Mouse (Mus musculus) urinary bladder, postnatal 14 days (tissue): Measurements from ENCODE around the gene Myo16.

Experiments used
- DNase-seq: peaks from one replicate; pipeline ENCODE4 v3.0.0; 2021; ENCODE audit warnings: low spot score

Gene Myo16

DNA sequence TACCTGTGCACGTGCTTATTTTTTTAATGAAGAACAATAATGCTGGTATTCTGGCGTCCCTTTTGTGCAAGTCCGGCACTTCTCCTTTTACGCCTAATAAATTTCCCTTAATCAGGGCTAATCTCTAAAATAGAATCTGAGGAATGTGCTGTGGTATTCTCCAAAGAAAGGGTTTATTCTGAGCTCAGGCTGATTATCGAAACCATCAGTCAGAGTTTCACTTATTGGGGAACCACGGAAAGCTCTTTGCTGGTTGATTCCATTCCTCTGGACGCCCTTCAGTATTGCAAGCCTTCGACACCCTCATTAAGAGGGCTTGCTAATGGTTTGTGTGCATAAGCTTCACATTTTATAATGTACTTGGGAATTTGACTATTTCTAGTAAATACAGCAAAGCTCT is 475.0 kb downstream of the Myo16 start:
- DNase-seq, result no peak

GRCm38 (mm10) chr8:10629862-10630261 is 476.2 kb downstream of the Myo16 start:
- no peak for DNase-seq

DNA sequence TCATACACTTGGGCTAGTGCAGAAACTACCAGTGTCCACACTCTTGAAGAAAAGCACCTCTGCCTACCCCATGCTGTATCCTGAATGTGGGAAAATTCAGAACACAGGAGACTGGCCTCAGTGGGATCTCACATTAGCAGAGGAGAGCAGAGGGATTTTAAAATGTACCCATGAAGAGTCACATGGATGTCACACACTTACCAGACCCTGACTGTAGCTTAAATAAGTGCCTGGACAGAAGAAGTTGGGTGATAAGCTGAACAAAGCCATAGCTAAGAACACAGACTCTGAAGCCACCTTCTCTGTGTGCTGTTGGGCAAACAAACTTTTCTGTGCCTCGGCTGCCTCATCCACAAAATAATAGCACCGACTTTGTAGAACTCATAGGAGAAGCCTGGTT is 477.3 kb downstream of the Myo16 start:
- DNase-seq, result no peak

DNA sequence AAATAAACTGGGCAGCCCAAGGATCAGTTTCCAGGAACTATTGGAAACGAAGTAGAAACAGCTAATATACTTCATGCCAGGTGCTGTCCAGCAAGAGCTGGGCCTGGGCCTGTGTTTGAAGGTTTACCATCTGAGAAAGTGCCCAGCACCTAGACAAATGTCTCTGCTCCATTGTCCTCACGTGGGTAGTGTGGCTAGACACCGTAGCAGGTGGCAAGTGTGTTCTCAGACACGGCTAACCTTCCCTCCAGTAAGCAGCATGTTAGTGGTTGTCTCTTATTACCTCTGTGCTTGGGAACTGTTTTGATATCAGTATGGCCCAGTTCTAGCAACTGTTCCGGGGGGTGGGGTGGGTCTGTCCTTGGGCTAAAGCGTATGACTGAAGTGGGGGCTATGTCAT is 478.9 kb downstream of the Myo16 start:
- no peak for DNase-seq

DNA sequence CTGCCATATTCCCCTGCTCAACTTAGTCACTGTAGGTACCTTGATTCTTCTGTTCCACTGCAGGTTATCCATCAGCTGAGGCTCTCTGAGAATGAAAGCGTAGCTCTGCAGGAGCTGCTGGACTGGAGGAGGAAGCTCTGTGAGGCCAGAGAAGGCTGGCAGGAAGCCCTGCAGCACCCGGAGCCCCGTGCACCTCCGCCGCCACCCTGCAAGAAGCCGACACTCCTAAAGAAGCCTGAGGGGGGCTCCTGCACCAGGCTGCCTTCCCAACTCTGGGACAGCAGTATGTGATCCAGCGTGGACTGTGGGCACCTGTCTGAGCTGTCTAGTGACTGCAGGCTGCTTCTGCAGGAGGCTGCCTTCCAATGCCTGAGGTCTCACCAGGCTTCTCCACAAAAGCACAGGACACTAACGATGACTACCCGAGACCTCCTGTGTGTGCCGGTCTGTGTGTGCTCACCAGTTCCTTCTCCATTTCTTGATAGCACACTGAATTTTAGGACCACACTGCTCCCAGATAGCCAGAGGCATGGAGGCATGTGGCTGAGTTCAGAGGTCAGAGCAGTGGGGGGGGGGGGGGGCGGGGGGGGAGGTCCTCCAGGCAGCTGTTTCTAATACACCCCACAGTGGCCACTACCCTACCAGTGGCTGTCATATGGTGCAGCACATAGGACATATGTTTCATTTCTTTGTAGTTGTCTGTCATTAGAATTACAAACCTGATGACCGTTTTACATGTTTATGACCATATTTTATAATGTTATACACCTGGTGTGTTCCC is 479.8 kb downstream of the Myo16 start:
- no peak for DNase-seq

DNA sequence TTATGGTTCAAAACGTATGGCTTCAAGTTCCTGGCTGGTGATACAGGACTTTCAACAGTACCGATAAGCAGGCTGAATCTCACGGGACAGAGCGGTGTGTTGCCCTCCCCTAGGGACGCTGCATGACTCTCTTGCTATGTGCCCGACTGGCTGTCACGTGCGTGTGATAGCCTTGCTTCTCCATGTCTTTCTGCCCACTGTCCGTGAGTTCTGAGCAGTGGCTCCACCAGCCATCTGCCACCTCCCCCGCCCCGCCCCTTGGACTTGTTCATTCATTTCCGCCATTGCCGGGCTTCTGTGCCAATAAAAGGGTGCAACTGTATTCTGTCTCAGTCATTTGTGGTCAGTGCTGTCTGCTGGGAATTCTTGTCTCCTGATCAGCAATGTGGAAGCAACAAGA is 480.7 kb downstream of the Myo16 start:
- DNase-seq, result no peak

GRCm38 (mm10) chr8:10638871-10639270 is 485.2 kb downstream of the Myo16 start:
- no peak for DNase-seq

GRCm38 (mm10) chr8:10640176-10640810 is 486.6 kb downstream of the Myo16 start:
- no peak for DNase-seq

- DNase-seq, result no peak
Measured at GRCm38 (mm10) chr8:10640859-10641258, 487.1 kb downstream of the Myo16 start.

- no peak for DNase-seq
Measured at GRCm38 (mm10) chr8:10641343-10641742, 487.6 kb downstream of the Myo16 start.

DNA sequence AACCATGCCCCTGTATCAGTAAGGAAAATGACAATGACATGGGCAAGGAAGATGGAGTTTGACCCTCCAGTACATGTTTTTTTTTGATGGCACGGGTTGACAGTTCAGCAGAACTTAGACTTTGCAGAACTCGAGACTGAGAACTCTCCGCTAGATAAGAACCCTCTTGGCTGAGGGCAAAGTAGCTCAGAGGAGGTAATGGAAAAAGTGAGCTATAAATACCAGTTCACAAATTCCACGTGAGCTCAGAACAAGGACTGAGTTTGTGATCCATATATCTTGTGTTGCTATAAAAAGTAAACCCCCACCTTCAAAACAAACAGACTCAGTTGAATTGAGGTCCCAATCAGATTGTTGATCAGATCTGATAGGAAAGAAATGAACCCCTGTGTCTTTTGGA is 489.5 kb downstream of the Myo16 start:
- no peak for DNase-seq

- no peak for DNase-seq
Measured at GRCm38 (mm10) chr8:10644481-10644880, 490.8 kb downstream of the Myo16 start.

DNA sequence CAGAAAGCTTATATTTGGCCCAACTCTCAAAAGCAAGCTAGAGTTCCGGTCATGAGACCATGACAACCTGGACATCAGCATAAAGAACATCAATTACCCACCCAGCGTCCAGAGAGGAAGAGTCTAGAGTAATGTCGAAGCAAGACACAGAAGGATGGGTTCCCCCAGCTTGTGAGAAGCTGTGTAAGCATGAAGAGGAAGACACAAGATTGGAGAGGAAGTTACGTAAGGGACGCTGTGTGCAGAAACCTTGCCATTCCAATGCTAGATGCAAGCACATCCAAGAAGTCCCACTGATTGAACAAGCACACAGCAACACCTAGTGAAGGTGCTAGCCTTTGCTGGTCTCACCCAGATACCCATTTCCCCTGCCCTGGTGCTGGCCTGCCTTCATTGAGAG is 492.0 kb downstream of the Myo16 start:
- DNase-seq, result no peak

DNA sequence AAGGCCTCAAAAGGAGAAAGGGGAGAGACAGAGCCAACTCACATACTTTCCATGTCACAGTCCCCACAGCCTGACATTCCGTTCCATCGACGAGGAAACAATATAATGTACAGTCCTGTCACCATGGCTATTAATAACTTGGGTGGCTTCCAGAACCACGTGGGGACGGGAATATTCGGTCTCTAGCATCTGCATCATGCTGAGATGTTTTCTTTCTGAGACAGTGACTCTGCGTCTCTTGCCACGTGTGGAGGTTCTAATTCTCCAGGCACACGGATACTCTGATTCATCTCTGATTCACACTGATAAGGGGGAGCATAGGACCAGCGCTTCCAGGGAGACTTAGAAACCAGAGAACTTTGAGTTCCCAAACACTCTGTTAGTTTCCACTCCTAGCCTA is 492.8 kb downstream of the Myo16 start:
- DNase-seq, result no peak

- no peak for DNase-seq
Measured at GRCm38 (mm10) chr8:10651546-10652315, 498.0 kb downstream of the Myo16 start.

DNA sequence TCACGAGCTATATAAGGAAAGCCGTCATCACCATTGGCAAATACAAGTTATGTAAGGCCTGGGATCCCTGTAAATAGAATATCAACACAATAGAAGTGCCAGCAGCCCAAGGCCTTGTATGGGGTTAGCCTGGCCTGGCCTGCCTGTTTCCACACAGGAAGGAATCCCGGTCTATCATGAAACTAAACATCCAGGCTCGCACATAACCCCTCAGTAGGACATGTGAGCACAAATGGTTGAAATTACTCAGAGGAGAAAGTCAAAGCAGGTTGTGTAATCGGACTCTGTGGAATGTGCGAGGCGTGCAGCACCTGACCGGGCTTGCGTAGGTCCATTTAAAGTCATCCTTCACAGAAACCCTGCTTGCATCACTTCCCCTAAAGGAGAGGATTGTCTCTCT is 499.6 kb downstream of the Myo16 start:
- peak; percentile 46 for DNase-seq

DNA sequence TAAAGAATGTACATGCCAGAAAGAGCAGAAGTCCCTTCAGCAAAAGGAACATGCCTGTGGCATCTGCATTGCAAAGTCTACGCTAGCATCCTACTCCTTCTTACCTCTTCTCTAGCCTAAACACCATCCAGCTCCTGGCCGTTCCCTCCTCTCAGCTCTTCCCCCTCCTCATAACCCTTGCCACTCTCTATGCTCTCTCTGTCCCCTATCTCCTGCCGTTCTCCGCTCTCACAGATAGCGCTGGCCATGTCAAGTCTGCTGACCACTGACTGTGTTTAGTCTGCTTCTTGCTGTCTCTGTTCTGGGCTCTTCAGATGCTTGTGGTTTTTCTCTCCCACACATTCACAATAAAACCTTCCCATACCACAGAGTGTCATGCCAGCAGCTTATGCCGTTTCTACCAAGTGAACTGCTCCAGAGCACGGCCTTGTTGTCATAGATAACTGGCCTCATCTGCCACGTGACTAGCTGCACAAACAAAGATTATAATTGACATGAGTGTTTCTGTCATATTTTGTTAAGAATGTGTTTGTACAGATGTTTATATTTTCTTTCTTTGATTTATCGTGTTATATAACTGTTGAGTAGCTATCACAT is 501.3 kb downstream of the Myo16 start:
- DNase-seq, result no peak

- DNase-seq, result no peak
Measured at GRCm38 (mm10) chr8:10663770-10664470, 510.2 kb downstream of the Myo16 start.

GRCm38 (mm10) chr8:10664861-10665543 is 511.3 kb downstream of the Myo16 start:
- DNase-seq, result peak; percentile 51

- peak; percentile 37 for DNase-seq
Measured at GRCm38 (mm10) chr8:10665821-10666283, 512.1 kb downstream of the Myo16 start.

GRCm38 (mm10) chr8:10671862-10672548 is 518.3 kb downstream of the Myo16 start:
- no peak for DNase-seq
